Mouse (Mus musculus) cerebellum, adult 11 months (tissue): ENCODE results near the gene Clps.
"Not testable (repeated sequence)": the region's sequence is repeated elsewhere in the genome, so short reads cannot be mapped to it uniquely, and the experiment has no call there.

ENCODE experiments used
- DNase-seq: peaks from one replicate; pipeline ENCODE4 v3.0.0; 2022

Clps gene

GRCm38 (mm10) chr17:28560598-28560997, at the start of gene Clps:
TSS of gene Clps (minus strand) at chr17:28560766.
- DNase-seq, result no peak

DNA sequence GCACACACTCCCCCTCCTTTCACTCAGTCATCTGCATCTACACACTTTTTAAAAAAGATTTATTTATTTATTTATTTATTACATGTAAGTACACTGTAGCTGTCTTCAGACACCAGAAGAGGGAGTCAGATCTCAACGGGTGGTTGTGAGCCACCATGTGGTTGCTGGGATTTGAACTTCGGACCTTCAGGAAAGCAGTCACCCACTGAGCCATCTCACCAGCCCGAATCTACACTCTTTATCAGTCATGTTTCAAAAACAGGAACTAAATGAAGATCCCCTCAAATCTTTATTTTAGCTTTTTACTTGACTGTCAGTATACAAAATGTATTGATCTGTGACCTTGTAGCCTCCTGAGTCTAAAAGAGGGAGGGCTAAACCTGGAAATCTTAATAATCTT, 49.0 kb upstream of the Clps start:
- no peak for DNase-seq

DNA sequence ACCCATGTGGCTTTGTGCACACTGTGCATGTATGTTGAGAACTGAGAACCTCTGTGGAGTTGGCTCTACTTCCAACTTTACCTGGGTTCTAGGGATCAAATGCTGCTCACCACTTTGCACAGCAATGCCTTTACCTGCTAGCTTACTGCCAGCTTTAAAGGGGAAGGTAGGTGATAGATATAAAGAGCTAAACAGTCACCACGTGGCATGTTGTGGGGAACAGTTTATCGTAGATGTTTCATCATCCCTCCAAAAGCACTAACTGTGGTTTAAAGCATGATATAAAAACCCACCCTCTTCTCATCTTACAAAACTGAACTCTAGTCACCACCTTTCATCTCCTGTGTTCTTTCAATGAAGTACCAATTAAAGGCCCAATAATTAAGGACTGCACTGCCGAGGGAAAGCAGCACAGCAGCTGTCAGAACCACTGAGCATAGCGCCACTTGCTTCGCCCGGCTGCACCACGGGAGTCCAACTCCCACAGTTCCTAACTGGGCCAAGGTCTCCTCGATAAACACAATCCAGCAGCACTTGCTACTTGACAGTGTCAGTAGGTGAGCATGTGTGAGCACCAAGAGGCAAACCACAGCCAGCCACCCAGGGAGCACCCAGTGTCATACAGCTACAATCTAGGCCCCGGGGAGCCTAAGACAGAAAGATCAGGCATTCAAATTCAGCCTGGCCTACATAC, 41.1 kb upstream of the Clps start:
- no peak for DNase-seq

GRCm38 (mm10) chr17:28600780-28601179, 40.2 kb upstream of the Clps start:
- no peak for DNase-seq

GRCm38 (mm10) chr17:28593965-28594364, 33.4 kb upstream of the Clps start:
- no peak for DNase-seq

GRCm38 (mm10) chr17:28592998-28593397, 32.4 kb upstream of the Clps start:
- peak; percentile 60 for DNase-seq

GRCm38 (mm10) chr17:28591476-28591875, 30.9 kb upstream of the Clps start:
- no peak for DNase-seq

DNA sequence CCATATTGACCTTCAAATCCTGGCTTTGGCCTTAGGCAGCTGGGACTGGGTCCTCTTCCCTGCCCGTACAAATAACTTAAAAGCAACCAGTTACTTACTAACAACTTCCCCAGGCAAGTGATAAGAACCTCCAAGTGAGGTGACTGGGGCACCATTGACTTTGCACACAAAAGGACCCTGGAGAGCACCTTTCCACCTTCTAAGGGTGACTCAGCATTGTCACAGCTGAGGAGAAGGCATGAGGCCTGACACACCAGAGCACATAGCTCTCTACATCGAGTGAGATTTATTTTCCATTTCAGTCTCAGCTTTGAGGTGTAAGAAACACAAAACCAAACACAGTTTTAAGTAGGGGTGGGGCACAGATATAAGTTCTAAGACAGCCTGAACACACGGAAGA, 30.0 kb upstream of the Clps start:
- DNase-seq, result no peak

GRCm38 (mm10) chr17:28588591-28588990, 28.0 kb upstream of the Clps start:
- no peak for DNase-seq

GRCm38 (mm10) chr17:28586509-28586908, 25.9 kb upstream of the Clps start:
- DNase-seq, result no peak

DNA sequence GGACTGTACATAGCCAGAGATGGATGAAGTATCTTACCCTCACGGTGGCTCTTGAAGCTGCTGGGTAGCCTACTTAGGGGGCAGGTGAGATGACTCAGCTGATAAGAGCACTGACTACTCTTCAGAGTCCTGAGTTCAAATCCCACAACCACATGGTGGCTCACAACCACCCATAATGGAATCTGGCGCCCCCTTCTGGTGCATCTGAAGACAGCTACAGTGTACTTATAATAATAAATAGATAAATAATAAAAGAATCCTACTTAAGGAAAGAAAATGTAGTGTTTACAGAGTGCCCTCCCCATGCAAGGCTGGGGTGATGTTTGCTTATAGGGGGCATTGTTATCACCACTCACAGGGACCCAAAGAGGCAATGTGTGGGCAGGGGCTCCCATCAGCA, 20.5 kb upstream of the Clps start:
- DNase-seq, result no peak

DNA sequence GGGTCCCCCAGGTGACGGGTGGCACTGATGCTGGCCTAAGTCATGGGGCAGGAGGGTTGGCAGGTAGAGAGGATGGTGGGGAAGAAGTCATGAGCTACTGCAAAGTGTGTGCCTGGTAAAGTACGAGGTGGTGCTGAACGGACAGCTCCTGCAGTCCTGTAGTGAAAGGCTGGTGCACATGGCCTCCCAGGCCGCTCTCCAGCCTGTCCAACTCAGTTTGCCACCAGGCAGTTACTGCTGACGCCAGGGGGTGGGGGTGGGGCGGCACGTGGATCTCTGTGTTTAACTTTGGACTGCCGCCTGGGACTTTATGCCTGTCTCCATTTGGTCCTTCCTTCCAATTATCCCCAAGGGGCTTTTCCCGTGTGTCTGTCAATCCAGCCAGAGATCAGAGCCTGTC, 19.8 kb upstream of the Clps start:
- DNase-seq, result no peak

GRCm38 (mm10) chr17:28575244-28576125, 14.9 kb upstream of the Clps start, which contains the start of gene Lhfpl5:
TSS of gene Lhfpl5 (plus strand) at chr17:28575641.
- peak; percentile 15 for DNase-seq

GRCm38 (mm10) chr17:28572941-28573340, 12.4 kb upstream of the Clps start:
- no peak for DNase-seq

DNA sequence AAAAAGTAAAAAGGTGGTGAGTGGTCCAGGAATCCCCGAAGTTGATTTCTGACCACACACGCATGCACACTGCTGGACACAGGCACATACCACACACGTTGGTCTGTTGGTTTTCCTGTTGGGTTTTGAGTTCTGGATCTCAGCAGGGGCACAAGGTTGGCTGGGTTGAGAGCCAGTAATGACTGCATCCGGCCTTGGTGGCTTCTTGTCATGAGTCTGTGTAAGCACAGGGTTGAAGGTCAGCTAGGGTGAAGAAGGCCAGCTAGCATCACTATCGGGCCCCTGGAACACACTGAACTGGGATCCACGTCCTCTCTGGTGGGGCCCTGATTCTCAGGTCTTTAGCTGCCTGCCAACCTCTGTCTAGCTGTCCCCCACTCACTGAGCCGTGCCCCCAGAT, 12.0 kb upstream of the Clps start:
- DNase-seq, result no peak

DNA sequence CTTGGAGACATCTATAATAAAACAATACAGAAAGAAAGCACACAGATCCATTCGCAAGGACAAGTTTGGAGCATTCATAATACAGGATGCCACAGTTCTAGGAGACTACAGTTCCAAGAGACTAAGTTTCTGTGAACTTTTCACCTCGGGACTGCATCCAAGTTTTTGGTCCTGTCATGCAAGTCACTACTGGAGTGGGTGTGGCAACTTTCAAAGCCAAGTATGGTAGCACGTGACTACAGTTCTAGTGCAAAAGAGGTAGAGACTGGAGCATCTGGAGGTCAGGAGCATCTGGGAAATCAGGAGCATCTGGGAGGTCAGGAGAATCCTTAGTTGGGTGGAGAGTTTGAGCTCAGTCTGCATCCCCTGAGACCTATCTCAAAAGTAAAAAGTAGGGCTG, 11.3 kb upstream of the Clps start:
- no peak for DNase-seq

DNA sequence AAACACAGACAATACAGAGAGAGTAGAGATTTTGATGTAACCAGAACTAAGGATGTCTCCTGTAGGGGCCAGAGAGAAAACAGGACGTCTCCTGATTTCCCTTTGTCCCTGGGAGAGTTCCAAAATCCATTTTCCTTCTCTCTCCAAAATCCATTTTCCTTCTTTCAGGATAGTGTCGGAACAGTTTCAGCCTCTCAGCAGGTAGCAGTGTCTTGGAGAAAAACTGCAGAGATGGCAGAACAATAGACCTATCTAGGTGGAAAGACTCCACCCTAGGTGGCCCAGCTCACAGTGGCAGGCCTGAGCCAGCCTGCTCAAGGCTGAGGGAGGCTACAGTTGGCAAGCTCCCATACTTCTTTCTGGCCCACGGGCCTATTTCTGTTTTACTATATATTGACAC, 7.0 kb upstream of the Clps start:
- no peak for DNase-seq

DNA sequence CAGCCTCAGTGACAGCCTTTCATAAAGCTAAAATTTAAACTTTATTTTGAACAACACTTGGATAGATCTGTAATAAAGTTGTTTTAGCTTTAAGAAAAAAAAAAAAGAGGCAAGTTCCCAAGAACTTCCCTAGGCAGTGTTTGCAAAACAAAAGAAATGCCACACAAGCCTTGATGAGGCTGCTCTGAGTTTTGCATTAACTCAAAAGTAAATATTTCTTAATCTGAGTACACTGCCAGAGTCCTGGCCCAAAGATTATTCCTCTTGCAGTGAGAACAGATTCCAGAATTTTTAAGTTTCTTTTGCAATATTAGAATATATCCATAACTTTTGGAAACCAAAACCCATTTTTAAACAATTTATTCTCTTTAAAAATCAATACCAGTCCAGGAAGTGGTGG, 4.6 kb upstream of the Clps start:
- no peak for DNase-seq

DNA sequence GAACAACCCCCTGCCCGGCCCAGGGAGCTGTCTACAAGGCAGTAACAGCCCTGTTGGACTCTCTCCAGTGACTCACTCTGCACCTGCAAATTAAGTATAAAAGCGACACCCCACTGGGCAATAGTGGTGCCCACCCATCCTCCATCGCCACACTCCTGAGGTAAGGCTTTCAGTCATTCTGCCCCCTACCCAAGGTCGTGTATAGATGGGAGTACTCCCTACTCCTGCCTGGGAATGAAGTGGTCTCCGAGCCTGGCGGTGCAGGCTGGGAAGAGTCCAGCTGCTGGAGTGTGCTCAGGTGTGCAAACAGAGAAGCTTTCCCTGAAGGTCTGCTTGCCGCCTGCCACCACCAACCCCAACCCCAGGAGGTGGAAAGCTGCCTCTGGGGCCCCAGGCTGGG, 1.0 kb upstream of the Clps start:
- no peak for DNase-seq

- no peak for DNase-seq
Observed at GRCm38 (mm10) chr17:28557772-28558171, 2.8 kb downstream of the Clps start.

DNA sequence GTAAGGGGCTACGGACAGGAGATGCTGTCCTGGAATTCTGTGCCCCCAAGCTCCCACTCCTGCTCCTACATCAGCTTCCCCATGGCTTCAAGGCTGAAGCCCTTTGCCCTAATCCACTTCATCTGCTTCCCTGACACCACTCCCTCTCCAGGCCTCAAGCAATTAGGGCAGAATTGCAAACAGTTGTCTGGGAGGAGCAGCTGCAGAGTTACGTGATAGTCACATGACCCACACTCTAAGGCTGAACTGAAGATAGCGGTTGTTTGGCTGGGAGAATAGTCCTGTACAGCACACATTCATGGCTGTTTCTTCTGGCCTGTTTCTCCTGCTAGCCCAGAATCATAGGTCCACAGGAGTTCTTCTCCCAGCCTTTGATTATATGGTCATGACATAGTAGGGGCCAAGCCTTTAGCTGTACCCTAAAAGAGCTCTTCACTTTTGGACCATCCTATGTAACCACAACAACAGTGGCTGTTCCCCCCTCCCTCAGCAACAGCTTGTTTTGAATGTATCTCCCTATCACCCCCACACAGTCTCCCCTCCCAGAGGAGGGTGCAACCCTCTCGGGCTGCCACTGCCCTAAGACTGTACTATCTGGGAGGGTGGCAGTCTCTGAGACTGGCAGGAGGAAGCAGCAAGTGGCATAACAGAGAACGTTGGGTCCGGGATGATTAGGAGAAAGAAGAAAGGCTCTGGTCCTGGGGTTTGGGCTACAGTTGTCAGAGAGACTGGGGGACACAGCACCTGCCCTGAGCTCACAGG, 3.8 kb downstream of the Clps start:
- no peak for DNase-seq

DNA sequence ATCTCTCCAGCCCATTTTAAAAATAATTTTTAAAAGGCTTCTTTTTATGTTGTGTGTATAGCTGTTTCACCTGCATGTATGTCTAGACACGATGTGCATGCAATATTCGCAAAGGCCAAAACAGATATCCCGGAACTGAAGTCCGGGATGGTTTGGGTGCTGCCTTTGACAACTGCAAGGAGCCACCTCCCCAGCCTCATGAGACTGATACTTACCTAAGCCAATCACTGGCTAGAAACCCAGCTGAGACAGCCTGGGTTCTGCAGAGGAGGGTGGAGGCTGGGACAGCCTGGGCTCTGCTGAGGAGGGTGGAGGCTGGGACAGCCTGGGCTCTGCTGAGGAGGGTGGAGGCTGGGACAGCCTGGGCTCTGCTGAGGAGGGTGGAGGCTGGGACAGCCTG, 6.5 kb downstream of the Clps start:
- not testable (repeated sequence) for DNase-seq

DNA sequence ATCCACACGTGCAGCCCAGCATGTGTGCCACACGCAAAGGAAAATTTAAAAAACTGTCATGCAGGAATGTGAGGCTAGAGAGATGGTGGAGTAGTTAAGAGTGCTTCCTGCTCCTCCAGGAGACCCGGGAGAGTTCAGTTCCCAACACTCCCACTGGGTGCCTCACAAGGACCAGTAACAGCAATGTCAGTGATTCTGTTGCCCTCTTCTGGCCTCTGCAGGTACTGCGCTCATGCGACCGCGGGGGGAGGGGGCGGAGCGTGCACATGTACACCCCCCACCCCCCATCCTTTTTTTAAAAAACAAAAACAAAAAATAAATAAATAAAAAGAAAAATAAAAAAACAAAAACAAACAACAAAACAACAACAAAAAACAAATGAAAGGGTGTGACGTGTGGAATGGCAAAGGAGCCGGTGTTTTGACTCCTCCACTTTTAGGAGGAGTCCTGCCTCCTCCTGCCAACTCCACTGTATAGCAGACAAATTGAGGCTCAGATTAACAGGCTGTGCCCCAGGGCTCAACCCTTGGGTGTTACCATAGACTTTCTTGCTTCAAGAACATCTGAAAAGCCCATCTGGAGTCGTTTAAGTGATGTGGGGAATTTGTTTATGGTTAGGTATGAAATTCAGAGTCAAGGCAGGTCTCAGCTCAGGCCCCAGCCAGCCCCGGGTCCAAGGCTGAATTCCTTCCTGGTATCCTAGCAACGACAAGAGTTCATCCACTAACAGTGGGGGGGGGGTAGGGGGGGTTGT, 7.3 kb downstream of the Clps start:
- DNase-seq, result peak; percentile 33
